Mouse (Mus musculus) left cerebral cortex, adult 11 months (tissue): Measurements from ENCODE around the gene Ssh3.

Experiments
- DNase-seq: peaks from one replicate; pipeline ENCODE4 v3.0.0; 2022; ENCODE audit warnings: low spot score

The Ssh3 gene

DNA sequence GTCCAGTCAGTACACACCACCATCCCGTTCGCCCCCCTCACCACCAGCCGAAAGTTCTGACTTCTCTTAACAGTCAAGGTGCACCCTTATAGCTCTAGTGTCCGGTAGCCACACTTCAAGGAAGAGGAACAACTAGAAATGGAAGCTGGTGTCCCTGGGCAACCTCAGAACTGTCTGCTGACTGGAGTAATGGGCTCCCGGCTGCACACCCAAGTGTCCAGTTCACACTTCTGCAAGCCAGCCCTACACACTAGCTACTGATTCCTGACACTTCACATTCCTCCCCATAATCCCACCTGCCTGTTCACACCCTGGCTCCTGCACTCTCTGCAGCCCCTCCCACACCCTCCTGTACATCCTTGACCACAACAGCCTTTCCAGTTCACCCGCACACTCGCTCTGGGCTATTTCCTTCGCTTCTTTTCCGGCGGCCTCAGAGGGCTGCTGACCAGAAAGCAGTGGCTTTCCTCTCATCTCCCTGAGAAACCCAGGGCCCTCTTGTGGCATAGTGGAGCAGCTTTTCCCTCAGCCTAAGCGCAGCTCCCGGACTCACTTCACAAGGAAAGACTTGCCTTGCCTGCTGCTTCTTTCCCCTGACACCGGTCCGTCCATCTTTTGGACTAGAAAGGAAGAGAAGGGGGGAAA is 52.8 kb downstream of the Ssh3 start:
- no peak for DNase-seq

GRCm38 (mm10) chr19:4215451-4215840 is 53.5 kb downstream of the Ssh3 start:
- DNase-seq = no peak

DNA sequence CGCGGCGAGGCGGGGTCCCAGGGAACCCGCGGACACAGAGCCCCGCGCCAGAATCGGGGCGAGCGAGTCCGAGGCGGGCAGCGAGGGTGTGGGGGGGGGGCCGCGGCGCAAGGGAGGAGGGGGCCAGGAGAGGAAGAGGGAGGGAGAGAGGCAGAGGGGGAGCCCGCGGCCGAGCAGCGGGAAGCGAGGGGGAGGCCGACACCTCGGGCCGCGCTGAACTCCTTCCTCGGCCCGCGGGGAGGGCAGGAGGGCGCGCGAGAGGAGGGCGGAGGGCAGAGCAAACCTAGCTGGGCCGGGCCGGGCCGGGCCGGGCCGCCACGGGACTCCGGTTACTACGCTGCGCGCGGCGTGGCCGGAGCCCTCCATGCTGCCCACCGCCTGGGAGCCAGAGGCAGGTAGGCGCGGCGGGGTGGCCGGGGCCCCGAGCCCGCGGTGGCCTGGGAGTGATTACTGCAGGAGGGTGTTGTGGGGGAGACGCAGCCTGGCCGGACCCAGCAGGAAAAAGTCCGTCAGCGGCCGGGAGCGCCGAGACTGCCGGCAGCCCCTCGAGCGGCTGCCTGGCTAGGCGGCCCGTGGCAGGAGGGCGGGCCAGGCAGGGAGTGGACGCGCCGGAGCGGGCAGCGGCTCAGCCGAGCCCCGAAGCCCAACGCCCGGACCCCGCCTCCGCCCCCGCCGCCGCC is 54.1 kb downstream of the Ssh3 start:
- no peak for DNase-seq

DNA sequence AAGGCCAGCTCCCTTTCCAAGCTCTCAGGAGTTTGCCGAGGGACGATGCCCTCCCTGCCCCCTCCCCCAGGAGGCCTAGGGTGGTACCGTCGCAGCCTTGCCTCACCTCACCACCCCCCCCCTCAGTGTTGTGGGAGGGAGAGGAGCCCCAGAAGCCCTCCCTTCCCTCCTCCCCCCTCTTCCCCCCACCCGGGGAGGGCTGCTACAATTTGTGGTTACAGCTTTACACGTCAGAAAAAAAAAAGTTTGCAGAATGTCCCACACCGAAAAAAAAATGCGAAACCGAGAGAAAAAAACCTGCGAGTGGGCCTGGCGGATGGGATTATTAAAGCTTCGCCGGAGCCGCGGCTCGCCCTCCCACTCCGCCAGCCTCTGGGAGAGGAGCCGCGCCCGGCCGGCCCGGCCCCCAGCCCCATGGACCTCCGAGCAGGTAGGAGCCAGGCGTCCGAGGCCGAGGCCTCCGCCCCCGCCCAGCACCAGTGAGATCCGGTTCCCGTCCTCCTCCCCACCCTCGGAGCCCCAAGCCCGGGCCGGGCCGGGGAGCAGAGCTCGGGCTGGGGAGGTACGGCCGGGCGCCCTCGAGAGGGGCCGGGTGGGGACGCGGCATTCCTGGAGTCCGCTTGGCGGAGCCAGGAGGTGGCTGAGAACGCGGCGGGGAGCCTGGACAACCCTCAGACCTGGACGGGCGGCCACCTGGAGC is 54.8 kb downstream of the Ssh3 start, which contains the start of the genes Clcf1 and AC109138.7:
Gene Clcf1, plus strand, starts transcription at position 168 of the 700 bp plus-strand sequence.
Gene AC109138.7, plus strand, starts transcription at position 287 of the 700 bp plus-strand sequence.
- no peak for DNase-seq

DNA sequence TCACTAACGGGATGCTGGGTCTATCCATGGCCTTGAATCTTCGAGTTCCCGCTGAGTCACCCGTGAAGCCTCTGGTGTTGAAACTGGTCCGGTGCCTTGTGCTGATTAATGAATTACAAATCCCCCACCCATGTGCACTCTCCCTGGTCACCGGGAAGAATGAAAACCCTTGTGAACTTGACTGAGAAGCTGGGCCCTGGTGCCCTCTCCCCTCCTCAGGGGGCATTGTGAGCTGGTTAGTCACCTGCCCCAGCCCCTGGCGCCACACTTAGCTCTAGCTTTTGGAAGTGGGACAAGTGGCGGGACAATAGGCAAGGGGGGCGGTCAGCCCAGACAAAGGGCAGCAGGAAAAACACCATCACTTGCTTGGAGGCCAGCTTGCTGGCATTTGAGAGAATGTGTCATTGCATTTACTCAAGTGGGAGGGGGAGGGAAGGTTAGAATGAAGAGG is 55.4 kb downstream of the Ssh3 start:
- no peak for DNase-seq

DNA sequence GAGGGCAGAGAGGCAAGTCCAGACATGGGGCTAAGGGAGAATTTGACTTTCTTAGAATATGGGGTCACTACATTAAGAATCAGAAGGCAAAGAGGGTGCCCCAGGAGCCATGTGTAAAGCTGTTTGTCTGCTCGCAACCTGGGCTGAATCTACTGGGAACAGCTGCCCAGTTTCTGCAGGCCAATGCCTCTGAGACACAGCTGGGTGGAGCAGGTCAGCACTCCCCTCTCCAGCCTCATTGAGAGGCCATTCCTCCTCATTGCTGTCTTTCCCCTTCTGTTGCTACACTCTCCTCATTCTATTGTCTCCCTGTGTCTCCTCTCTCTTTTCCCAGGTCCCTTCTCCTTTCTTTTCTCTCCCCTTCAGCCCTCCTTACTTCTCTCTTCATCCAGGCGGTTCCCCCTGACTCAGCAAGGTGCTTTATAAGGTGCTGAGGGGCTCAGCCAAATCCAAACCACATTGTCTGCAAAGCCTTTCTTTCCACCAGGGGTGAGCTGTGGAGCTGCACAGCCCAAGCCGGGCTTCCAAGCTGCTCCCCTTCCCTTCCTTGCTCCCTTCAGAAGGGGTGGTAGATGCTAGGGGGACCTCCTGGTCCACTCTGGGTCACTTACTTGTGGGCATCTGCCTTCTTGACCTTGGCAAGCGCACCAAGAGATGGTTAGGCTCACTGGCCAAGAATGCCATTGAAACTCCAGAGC is 56.9 kb downstream of the Ssh3 start:
- no peak for DNase-seq
